Mouse (Mus musculus): ENCODE measurements at regions not wholly inside any gene's neighbourhood (a gene's known extent, or its start where the extent isn't known, plus 50 kb on each side); places are given as distances from the start of the nearest gene placed in this dataset.
"Not testable (repeated sequence)": the region's sequence is repeated elsewhere in the genome, so short reads cannot be mapped to it uniquely, and the experiment has no call there.

DNA sequence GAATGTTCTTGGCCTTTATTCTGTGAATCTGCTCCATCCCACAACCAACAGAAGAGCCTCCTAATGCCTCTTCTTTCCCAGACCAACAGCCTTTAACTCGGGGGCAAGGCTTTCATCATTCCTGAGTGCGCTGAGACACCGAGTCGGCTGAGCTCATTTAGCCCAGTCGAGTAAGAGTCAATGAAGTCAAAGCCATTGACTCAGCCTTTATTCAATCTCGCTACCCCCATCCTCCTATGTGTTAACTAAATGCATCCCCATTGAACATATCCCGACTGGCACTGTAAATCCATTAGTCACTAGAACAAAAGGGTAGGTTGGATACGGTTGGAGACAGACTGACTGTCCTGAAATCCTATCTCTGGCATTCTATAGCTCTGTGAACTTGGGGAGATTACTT lies 115.9 kb upstream of the Cdk6 start:
- TF ChIP-seq POLR2A (IDR thresholded peaks at IDR 0.05; ENCODE audit: insufficient read length, low read depth); POLR2AphosphoS2 (IDR thresholded peaks at IDR 0.05; ENCODE audit: insufficient read length, low read depth); MAX (IDR thresholded peaks at IDR 0.05; ENCODE audit: low read depth); REST (IDR thresholded peaks at IDR 0.05; ENCODE audit: insufficient read depth, insufficient read length); E2F4 (IDR thresholded peaks at IDR 0.05; ENCODE audit: insufficient read depth); MYOG (IDR thresholded peaks at IDR 0.05; ENCODE audit: control insufficient read depth in 1 of 3, insufficient read depth in 1 of 3, insufficient read length in 2 of 3, low read depth in 2 of 3); MYOD1 (IDR thresholded peaks at IDR 0.05; ENCODE audit: control insufficient read depth in 1 of 3, insufficient read length in 2 of 3, low read depth in 2 of 3); TCF12 (IDR thresholded peaks at IDR 0.05; ENCODE audit: insufficient read depth, poor library complexity, severe bottlenecking); SRF (IDR thresholded peaks at IDR 0.05; ENCODE audit: control insufficient read depth, insufficient read length, low read depth): not testable (repeated sequence)
